Mouse (Mus musculus): ENCODE results near the gene Yju2.

Yju2 gene

DNA sequence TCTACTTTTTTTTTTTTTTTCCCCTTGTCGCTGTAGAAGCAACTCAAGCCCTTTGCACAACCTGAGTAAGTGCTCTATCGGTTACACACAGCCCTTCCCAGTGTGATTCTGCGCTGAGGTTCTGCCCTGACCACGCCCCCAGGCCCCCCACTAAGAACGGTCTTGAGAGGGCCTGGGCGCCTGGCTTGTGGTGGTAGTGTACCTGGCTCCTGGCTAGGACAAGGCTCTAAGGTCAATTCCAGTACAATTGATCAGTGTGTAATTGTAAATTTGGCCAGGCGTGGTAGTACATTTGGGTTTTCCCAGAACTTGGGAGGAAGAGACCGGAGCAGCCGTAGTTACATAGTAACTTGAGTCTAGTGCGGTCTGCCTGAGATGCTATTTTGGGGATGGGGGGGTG, 48.1 kb downstream of the Yju2 start:
- no peak for DNase-seq (ENCODE audit: low read depth, low spot score)

GRCm38 (mm10) chr17:56007444-56008355, 48.8 kb downstream of the Yju2 start:
- no peak for DNase-seq (ENCODE audit: low read depth, low spot score)

DNA sequence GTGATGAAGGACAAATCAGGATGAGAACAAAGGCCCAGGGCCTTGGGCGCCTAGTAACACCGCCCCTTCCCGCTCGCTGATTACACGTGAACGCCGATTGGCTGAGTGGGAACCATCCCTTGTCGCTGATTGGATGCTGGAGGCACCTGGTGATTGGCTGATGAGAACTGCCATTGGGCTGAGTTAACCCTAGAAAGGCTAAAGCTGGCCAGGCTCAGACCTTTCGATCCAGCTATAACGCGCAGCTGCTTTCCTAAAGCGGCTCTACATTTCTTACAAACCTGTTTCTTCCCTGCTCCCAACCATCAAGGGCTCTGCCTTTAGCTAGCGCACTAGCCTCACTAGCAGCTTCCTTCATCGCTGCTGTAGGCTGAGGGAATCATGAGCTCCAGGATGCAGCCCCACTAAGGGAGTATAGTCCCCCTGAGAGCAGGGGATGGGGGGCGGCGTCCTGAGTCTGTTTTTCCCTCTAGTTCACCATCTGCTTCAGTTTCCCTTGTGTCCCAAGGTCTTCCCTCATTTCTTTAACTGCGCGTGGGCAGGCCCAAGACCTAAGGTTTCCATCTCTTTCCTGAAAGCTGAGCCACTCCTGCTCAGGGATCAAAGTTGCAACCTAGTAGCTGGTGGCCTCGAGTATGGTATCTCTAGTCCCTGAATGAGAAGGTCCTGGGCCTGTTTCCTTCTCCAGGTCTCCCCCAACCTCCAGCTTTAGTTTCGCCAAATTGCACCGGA, 49.6 kb downstream of the Yju2 start:
- DNase-seq (ENCODE audit: low read depth, low spot score): peak; percentile 94

DNA sequence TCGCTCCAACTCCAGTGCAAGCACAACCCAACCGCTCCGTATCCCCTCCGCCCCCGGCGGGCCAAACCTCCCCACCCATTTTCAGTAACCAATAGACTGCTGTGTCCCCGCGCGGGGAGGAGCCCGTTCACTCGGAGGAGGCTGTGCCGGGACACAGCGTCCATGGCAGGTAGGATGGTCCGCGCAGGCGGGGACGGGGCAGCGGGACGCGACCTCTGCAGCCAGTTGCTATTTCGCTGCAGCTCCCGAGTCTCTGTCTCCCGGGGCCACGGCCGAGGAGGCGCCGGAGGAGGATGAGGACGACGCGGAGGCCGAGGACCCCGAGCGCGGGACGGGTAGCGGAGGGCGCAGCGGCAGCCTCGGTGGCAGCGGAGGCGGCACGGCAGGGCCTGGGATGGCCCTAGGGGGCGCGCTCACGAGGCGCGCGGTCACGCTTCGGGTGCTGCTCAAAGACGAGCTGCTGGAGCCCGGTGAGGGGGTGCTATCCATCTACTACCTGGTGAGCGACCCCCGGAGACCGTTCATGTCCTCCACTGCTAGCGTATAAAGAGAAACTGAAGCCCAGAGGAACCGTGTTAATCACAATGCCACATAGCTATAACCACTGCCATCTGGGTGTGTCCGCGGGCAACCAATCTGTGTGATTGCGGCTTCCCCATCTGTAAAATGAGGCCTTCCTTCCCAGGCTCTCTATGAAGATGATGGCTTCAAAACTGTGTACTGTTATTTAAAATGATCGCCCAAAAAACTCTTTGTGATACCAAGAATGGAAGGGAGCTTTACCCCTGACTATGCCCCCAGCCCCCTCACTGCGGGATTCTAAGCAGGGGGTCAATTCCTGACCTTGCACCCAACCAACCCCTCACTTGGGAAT, 50.4 kb downstream of the Yju2 start:
- peak; percentile 84 for DNase-seq (ENCODE audit: low read depth, low spot score)

DNA sequence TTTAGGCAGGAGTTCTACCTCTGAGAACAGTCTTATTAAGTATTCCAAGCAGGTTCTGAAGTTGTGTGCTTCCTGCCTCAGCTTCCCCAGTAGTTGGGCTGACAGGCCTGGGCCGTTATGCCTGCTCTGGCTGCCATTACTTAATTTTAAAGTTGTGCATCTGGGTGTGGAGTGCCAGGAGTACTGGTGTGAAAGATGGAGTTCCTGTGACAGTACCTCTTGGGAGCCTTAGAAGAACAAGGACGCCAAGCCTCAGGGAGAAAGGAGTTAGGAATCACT, 51.0 kb downstream of the Yju2 start:
- DNase-seq (ENCODE audit: low read depth, low spot score): no peak

DNA sequence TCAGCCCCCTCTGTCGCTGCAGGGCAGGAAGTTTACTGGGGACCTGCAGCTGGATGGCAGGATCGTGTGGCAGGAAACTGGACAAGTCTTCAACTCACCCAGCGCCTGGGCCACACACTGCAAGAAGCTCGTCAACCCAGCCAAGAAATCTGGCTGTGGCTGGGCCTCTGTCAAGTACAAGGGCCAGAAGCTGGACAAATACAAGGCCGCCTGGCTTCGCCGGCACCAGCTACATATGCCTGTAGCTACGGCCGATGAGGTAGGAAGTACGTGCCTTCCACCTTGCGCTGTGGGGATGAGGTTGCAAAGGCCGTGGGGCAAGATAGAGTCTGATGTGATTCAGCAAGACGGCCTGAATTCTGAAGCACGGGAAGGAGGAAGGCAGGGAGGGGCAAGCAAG, 51.4 kb downstream of the Yju2 start:
- DNase-seq (ENCODE audit: low read depth, low spot score): no peak

DNA sequence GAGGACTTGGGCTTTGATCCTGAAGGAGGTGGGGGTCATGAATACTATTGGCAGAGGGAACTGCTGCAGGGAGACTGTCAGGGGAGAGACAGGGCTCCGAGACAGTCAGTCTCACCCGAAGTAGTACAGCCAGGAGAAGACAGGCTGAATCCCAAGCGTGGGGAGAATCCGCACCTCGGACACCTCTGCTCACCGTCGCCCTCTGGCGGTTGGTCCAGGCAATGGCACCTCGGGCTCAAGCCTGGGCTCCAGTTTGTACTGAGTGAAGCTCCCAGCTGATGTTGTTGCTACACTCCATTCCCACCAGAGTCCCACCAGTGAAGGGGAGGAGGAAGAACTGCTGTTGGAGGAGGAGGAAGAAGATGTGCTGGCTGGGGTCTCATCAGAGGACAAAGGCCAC, 51.8 kb downstream of the Yju2 start:
- no peak for DNase-seq (ENCODE audit: low read depth, low spot score)

DNA sequence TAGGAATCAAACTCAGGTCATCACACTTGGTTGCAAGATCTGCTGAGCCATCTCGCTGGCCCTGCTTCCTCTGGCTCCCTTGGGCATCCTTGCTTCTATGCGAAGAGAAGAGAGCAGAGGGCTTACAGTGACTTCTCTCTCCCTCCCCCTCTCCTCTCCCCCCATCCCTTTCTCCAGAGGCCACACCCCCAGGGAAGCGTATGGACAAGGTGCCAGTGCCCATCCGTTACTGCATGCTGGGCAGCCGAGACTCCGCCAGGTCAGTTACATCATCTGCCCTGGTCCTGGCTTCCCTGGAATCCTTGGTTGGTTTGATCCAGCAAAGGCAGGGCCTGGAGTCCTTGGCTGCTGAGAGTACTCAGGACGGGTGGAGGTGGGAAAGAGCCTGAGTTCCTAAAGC, 52.5 kb downstream of the Yju2 start:
- DNase-seq (ENCODE audit: low read depth, low spot score): no peak

- no peak for DNase-seq (ENCODE audit: low read depth, low spot score)
These were observed 56.4 kb downstream of the Yju2 start for GRCm38 (mm10) chr17:56015293-56015692.

DNA sequence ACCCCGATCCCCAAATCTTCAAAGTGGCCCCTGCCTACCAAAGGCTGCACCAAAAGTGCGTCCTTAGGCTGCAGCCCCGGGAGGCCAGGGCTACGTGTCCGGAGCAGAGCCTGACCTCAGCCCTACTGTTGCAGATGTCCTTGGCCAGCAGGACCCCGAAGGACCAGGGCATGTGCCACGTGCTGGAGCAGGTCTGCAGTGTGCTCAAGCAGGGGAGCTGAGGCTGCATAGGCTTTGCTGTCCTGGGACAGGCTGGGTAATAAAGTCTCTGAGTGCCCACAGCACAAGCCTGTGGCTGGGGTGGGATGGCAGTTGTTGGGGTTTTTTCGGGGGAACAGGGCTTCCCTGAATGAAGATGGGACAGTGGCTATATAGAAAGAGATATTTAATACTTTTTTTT, 57.5 kb downstream of the Yju2 start:
- no peak for DNase-seq (ENCODE audit: low read depth, low spot score)

DNA sequence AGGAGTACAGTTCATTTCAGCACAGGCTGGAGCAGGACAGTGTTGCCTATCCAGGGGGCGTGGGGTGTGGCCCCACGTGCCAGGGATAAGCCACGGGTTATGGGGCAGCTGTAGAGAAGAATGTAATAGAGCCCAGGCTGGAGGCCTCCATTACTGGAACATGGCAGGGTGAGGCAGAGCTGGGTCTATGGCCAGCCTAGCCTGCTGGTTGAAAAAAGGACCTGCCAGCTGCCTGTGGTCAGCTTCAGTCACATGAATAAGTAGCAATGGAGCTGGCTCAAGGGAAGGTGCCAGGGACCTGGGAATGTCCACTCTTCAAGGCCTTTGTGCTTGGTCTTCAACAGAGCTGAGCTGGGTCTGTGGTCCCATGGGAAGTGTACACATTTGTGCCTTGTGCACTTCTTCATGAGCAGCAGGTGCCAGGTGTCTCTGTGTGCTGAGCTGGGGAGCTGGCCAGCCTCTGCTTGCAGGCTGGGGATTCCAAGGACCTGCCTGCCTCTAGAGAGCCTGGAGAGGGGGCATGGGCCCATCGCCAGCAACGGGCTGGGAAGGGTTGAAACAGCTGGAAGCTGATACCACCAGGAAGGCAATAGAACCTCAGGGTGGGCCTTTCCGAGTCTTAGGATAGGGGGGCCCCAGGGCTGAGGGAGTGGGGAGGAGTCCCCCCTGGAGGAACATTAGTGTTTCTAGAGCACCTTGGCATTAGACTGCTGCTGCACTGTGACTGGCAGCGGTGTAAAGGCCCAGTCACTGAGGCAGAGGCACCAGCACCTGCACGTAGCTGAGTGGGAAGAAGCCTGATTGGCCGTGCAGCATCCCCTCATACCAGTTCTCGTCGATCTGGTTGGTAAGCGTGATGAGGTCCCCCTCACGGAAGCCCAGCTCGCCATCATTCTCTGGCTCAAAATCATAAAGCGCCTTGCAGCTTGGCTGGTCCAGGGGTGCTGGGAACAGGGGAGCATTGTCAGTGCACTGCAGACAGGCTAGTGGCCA, 58.2 kb downstream of the Yju2 start:
- no peak for DNase-seq (ENCODE audit: low read depth, low spot score)

GRCm38 (mm10) chr17:56017848-56018247, 58.9 kb downstream of the Yju2 start:
- DNase-seq (ENCODE audit: low read depth, low spot score): no peak

Data from skeletal muscle tissue, adult 2 months (tissue).